Mouse (Mus musculus): ENCODE measurements around the gene Olfr97.
"Not testable (repeated sequence)": the region's sequence is repeated elsewhere in the genome, so short reads cannot be mapped to it uniquely, and the experiment has no call there.

Gene Olfr97

GRCm38 (mm10) chr17:37237230-37237629, at the start of gene Olfr97:
TSS of gene Olfr97 (minus strand) at chr17:37237330.
- not testable (repeated sequence) for DNase-seq

DNA sequence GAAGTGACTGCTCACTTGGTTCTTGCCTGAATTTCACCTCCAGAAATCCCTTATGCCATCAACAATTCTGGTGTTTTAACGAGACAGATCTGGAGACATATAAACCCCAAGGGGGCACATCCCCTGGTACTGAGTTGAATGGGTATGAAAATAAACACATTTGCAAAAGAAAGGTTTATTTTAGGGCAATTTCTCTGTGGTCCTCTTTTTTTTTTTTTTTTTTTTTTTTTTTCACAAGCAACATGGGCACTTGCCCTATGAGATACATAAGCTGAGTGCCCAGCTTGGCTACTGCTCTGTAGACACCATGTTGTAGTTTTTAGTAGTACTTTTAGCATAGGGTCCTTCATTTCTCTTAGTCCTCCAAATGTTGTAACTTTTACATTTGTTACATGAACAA, 46.2 kb upstream of the Olfr97 start, which contains the start of gene Olfr99:
TSS of gene Olfr99 (minus strand) at position 101 of the 400 bp plus-strand sequence.
- DNase-seq: no peak

GRCm38 (mm10) chr17:37280331-37280730, 43.2 kb upstream of the Olfr97 start:
- no peak for DNase-seq

GRCm38 (mm10) chr17:37276573-37276972, 39.4 kb upstream of the Olfr97 start:
- no peak for DNase-seq

DNA sequence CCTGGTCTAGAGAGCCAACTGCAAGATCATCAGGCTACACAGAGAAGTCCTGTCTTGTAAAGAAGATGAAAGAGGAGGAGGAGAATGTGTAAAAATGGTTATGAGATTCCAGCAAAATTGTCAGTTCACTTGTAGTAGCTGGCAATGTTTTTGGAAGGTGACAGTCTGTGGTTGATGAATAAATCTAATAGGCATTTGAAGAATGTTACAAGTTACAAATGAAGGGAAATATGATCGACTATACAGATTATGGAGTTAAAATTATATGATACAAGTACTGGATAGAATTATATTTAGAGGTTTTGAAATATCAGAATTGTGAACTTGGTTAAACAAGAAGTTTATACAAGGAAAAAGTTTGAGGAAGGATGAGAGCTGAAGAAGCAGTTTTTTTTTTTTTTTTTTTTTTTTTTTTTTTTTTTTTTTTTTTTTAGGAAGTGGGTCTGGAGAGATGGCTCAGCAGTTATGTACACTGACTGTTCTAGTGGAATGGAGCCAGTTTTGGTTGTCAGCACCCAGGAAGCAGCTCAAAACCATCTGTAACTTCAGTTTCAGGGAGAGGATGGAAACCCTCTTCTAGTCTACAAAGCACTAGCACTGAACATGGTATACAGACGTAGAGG, 38.6 kb upstream of the Olfr97 start:
- no peak for DNase-seq

- DNase-seq: peak; percentile 56
These were observed 33.6 kb upstream of the Olfr97 start for GRCm38 (mm10) chr17:37270702-37271092.

GRCm38 (mm10) chr17:37270058-37270701, 33.0 kb upstream of the Olfr97 start, which contains the start of gene H2-M3:
TSS of gene H2-M3 (plus strand) at chr17:37270220.
- DNase-seq: peak; percentile 95

DNA sequence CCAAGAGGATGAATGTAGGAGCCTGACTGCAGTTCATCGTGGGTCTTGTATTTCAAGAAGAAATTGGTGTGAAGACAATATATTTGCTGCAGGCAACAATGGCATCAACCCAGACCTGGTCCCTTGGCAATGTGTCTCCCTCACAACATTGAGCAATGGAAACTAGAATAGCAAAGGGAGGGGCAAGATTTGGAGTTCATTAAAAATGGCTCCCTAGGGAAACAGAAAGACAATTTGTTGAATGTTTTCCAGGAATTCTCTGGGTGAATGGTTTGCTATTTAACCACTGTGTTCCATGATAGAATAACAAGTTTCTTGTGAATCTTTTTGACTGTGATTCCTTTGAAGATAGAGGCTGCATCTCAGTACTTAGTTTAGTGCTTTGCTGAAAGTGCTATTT, 26.5 kb upstream of the Olfr97 start, which contains the start of gene Olfr98:
TSS of gene Olfr98 (minus strand) at position 124 of the 400 bp plus-strand sequence.
- no peak for DNase-seq

GRCm38 (mm10) chr17:37250544-37250943, 13.4 kb upstream of the Olfr97 start:
- peak; percentile 21 for DNase-seq

- DNase-seq: no peak
These were observed 12.3 kb upstream of the Olfr97 start for GRCm38 (mm10) chr17:37249460-37249859.

GRCm38 (mm10) chr17:37246715-37247114, 9.6 kb upstream of the Olfr97 start:
- DNase-seq: peak; percentile 49

GRCm38 (mm10) chr17:37242198-37242597, 5.1 kb upstream of the Olfr97 start:
- DNase-seq: no peak

DNA sequence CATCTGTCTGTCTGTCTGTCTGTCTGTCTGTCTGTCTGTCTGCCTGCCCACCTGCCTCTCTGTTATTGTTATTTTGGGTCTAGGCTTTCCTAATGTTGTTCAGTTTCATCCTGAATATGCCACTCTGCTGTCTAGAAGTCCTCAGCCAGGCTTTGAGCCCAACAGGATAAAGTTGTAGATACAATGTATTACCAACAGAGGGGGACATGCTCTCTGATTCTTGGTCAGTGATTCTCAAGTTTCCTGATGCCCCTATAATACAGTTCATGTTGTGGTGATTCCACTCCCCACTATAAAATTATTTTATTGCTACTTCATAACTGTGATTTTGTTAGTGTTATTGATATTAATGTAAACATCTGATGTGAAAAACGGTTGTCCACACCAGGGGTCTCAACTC, 15.3 kb downstream of the Olfr97 start:
- DNase-seq: no peak

- no peak for DNase-seq
These were observed 17.3 kb downstream of the Olfr97 start, which contains the start of gene Olfr96 for GRCm38 (mm10) chr17:37219846-37220245. TSS of gene Olfr96 (plus strand) at chr17:37220146.

DNA sequence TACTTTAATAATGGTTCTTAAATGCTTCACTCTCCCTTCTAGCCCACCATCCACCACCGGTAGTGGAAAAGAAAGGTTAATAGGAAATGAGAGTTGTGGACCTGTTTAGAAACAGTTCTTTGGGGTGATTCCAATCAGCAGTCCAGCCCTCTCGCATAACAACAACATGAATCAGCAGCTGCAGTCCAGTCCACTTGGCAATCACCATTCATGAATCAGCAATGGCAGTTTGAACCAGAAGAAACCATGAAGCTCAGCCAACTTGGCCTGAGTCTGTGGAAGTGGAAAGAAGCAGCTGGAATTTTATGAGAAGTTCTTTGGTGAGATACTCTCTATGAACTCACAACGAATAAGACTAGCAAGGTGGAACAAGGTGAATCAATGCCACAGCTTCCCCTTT, 18.6 kb downstream of the Olfr97 start:
- DNase-seq: no peak

DNA sequence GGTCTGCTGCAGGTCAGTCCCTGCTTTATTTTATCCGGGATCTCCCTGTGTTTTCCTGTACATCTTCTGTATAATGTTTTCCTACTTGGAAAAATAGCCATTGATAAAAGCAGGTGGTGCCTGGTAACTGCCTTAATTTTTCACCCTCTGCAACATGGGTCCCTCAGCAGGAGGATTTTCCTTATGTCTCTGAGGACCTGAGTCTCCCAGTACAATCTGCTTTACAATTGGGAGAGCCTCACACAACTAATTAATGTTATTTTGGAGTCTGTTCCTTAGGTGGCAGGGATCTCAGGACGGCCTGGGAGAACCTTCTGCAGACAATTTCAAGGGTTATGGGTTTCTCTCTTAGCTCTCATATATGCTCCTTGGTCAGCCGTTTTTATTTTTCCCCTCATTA, 24.1 kb downstream of the Olfr97 start, which contains the start of gene Olfr95:
TSS of gene Olfr95 (minus strand) at position 101 of the 400 bp plus-strand sequence.
- DNase-seq: no peak

DNA sequence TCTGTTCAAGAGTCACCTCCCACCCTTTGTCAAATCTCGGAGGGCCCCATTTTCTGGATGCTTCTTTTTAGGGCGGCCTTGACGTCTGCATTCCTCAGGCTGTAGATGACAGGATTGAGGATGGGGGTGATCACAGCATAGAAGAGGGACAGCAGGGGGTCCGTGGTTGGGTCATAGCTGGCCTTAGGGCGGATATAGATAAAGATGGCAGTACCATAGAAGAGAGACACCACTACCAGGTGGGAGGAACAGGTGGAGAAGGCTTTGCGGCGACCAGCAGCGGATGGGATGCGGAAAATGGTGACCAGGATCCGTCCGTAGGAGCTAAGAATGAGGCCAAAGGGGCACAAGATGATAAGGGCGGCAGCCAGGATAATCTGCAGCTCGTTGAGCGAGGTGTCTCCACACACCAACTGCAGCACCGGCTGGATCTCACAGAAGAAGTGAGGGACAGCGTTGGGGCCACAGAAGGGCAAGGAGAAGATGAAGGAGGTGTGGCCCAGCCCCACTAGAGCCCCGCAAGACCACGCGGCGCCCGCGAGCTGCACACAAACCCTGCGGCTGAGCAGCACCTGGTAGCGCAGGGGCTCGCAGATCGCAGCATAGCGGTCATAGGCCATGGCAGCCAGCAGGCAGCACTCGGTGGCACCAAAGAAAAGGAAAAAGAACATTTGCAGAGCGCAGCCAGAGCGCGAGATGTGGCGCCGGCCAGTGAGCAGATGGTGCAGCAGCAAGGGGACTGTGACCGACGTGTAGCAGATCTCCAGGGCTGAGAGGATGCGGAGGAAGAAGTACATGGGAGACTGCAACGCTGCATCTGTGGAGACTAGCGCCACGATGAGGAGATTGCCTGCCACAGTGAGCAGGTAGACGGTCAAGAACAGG, 26.0 kb downstream of the Olfr97 start:
- no peak for DNase-seq

DNA sequence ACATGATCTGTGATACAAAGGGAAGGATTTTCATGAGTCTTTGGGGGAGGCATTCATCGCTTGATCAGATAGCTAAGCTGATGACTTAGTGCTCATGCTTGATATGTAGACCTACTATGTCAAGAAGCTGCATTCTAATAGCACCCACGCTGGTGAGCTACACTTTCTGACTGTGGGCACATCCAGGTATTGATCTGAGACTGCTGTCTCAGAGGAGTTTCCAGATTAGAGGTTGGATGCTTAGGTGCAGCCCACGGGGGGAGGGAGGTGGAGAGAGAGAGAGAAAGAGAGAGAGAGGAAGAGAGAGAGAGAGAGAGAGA, 33.3 kb downstream of the Olfr97 start:
- DNase-seq: no peak

DNA sequence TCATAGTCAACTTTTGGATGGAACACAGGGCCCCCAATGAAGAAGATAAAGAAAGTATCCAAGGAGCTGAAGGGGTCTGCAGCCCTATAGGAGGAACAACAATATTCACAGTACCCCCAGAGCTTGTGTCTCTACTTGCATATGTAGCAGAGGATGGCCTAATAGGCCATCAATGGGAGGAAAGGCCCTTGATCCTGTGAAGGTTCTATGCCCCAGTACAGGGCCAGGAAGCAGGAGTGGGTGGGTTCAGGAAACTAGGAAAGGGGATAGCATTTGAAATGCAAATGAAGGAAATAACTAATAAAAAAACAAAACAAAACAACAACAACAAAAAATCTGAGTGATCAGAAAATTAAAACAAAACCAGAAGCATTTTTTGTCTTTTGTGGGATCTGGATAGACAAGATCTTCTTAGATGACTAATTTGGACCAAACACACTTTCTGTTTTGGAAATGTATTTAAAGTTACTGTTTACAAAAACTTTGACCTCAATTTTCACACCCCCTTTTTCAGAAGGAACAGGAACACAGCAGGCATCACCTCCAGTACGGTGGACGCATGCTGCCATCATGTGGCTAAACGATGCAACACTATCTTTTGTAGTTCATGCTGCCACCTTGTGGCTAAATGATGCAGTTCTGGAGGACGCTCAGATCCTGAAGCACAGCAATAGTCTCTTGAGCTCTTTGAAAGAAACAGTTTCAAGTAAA, 33.8 kb downstream of the Olfr97 start:
- DNase-seq: peak; percentile 84

- DNase-seq: no peak
These were observed 36.2 kb downstream of the Olfr97 start, which contains the start of gene Olfr94 for GRCm38 (mm10) chr17:37200894-37201293. TSS of gene Olfr94 (minus strand) at chr17:37200994.

- no peak for DNase-seq
These were observed 40.0 kb downstream of the Olfr97 start for GRCm38 (mm10) chr17:37196845-37197724.

GRCm38 (mm10) chr17:37194782-37195181, 42.3 kb downstream of the Olfr97 start:
- no peak for DNase-seq
